8 mouse cellular contexts compared by ENCODE assay signal in the genomic region with DNA sequence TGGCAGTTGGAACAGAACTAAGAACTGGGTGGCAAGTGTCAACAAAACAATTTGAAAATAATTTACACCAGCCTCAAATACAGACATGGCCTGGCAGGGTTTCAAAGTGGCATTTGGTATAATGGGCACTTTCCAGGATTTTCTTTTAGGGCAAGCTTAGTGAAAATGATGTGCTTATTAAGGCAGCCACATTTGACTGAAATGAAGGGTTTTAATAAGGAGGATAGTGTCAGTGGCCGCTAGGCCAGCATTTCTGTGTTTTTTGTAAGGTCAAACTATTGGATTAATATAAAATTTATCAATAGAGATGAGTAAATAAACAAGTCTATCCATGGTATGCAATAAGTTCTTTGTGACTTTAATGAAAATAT. TPM values are rescaled to one million over a fixed set of nuclear protein-coding genes. Genes with fewer than 3 reads are reported as not detected.
DNase-seq lines count a peak whose midpoint lies in the region; ATAC-seq and TF ChIP-seq lines count a peak whose summit lies in the region.

No protein-coding gene starts in this region.

- peak overlapping the region; percentile 53 for H3K4me3 ChIP-seq in layer of hippocampus, adult 2 months
- H3K4me3 ChIP-seq in forebrain, embryonic 13.5 days = peak overlapping the region; percentile 40
- H3K4me3 ChIP-seq in limb, embryonic 10.5 days = peak overlapping the region; percentile 48
- H3K4me3 ChIP-seq in neural tube, embryonic 14.5 days (ENCODE audit: low read depth, low read length) = peak overlapping the region; percentile 38

- no peaks in the 10 kb centered on the region for H3K4me1 ChIP-seq in forebrain, embryonic 13.5 days
- H3K4me1 ChIP-seq in limb, embryonic 10.5 days = no peaks in the 10 kb centered on the region
- no peaks in the 10 kb centered on the region for H3K4me1 ChIP-seq in neural tube, embryonic 14.5 days (ENCODE audit: control insufficient read depth, insufficient read depth, low read length)

- no peaks in the 10 kb centered on the region for H3K9me3 ChIP-seq in forebrain, embryonic 13.5 days (replicated peaks)
- no peaks in the 10 kb centered on the region for H3K9me3 ChIP-seq in limb, embryonic 10.5 days (replicated peaks)
- no peaks in the 10 kb centered on the region for H3K9me3 ChIP-seq in neural tube, embryonic 14.5 days (ENCODE audit: control insufficient read depth, low read length)

- H3K27ac ChIP-seq in layer of hippocampus, adult 2 months = peak overlapping the region; percentile 57; the same call in 1 of the 2 replicates
- H3K27ac ChIP-seq in forebrain, embryonic 13.5 days = no peak overlapping the region
- no peak overlapping the region for H3K27ac ChIP-seq in limb, embryonic 10.5 days
- no peak overlapping the region for H3K27ac ChIP-seq in neural tube, embryonic 14.5 days (ENCODE audit: low read depth, low read length)

- no peak for ATAC-seq in forebrain, embryonic 13.5 days
- ATAC-seq in neural tube, embryonic 14.5 days (ENCODE audit: low read depth) = peak; percentile 44; the same call in 1 of the 2 replicates

- WGBS in forebrain, embryonic 13.5 days = 65% methylated on average over 1 of the region's 1 CpGs
- WGBS in limb, embryonic 10.5 days = 94% methylated on average over 1 of the region's 1 CpGs
- WGBS in neural tube, embryonic 14.5 days = 72% methylated on average over 1 of the region's 1 CpGs

- TF ChIP-seq CTCF in layer of hippocampus, adult 2 months (conservative IDR thresholded peaks at IDR 0.05) = no peak

- no peak for DNase-seq in layer of hippocampus, adult 2 months (ENCODE audit: low spot score in 2 of 2)
- DNase-seq in layer of hippocampus, adult 11-12 months (ENCODE audit: low spot score) = no peak
- DNase-seq in limb, embryonic 10.5 days (ENCODE audit: low spot score) = no peak
- no peak for DNase-seq in ovary, postnatal 14 days (ENCODE audit: low spot score)
- no peak for DNase-seq in left cerebral cortex, adult 18-20 months (ENCODE audit: low spot score in 2 of 2)
- DNase-seq in ovary, postnatal 36 days (ENCODE audit: low spot score) = no peak

- no peaks in the 10 kb centered on the region for H3K36me3 ChIP-seq in forebrain, embryonic 13.5 days (ENCODE audit: poor library complexity, severe bottlenecking)
- no peaks in the 10 kb centered on the region for H3K36me3 ChIP-seq in limb, embryonic 10.5 days
- H3K36me3 ChIP-seq in neural tube, embryonic 14.5 days (ENCODE audit: control insufficient read depth, insufficient read depth, low read length) = no peaks in the 10 kb centered on the region

- no peaks in the 10 kb centered on the region for H3K27me3 ChIP-seq in forebrain, embryonic 13.5 days
- H3K27me3 ChIP-seq in limb, embryonic 10.5 days (ENCODE audit: low read depth, poor library complexity, severe bottlenecking) = no peaks in the 10 kb centered on the region
- no peaks in the 10 kb centered on the region for H3K27me3 ChIP-seq in neural tube, embryonic 14.5 days (ENCODE audit: control insufficient read depth, insufficient read depth, low read length)

- no peak overlapping the region for H3K9ac ChIP-seq in forebrain, embryonic 13.5 days
- H3K9ac ChIP-seq in neural tube, embryonic 14.5 days (replicated peaks; ENCODE audit: low read depth, low read length) = no peak overlapping the region

- peak overlapping the region; percentile 55 for H3K4me2 ChIP-seq in forebrain, embryonic 13.5 days
- H3K4me2 ChIP-seq in neural tube, embryonic 14.5 days (ENCODE audit: low read depth, low read length) = peak overlapping the region; percentile 43; the same call in 1 of the 2 replicates

RNA-seq across cellular contexts. Expression of a gene that starts 0.5 kb away (rescaled TPM):
- total RNA-seq in layer of hippocampus, adult 2 months (2021) = 1 to 10 TPM; 1.5 to 1.8 TPM
- 0.67 and 0.76 TPM in 2 replicates for polyA plus RNA-seq in forebrain, embryonic 13.5 days (2015; fragmentation: Nextera tagmentation; extraction: Ambion mirVana)
- 0.46 and 0.51 TPM in 2 replicates for polyA plus RNA-seq in limb, embryonic 10.5 days (2016; fragmentation: Nextera tagmentation; extraction: Ambion mirVana)
- 0.52 and 1.5 TPM in 2 replicates for polyA plus RNA-seq in neural tube, embryonic 14.5 days (2014; fragmentation: Nextera tagmentation; extraction: Ambion mirVana)
- total RNA-seq in left cerebral cortex, adult 18-20 months (2021) = 1 to 10 TPM; 1.0 to 1.7 TPM
